Mouse (Mus musculus): Measurements from ENCODE around the gene Gm11237. TPM values are rescaled to one million over a fixed set of nuclear protein-coding genes. Genes with fewer than 3 reads are reported as not detected.
"Not testable (repeated sequence)": the region's sequence is repeated elsewhere in the genome, so short reads cannot be mapped to it uniquely, and the experiment has no call there.

The Gm11237 gene
- not detected in 2 replicates for polyA plus RNA-seq (2014; fragmentation: Nextera tagmentation; extraction: Ambion mirVana)

DNA sequence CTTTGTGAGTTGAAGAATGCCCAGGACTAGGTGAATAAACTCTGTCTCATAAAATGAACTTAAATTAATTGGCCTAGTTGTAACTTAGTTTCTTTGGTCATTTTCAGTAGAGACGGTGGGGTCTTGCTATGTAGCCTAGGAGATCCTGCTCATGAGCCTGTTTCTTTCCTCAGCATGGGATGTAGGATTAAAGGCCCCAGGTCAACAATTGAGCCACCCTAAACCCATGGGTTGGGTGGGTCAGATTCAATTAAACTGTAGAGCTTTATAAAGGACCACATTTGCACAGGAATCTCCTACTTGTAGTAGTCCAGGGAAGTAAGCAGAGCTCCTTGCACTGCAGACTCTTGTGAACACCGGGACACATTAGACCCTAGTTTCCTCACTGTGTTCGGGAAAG is at the start of gene Gm11237:
Gene Gm11237, plus strand, starts transcription at position 301 of the 400 bp plus-strand sequence.
- H3K27ac ChIP-seq (ENCODE audit: low read depth); H3K4me3 ChIP-seq (ENCODE audit: low read depth, low read length); H3K9me3 ChIP-seq (ENCODE audit: control insufficient read depth, low read length); DNase-seq (ENCODE audit: low spot score); ATAC-seq (replicated peaks; ENCODE audit: low FRiP score, low TSS enrichment, low read depth); H3K4me2 ChIP-seq (ENCODE audit: low read length); H3K36me3 ChIP-seq (ENCODE audit: control insufficient read depth, insufficient read depth, low read length); H3K27me3 ChIP-seq (replicated peaks; ENCODE audit: control insufficient read depth, insufficient read depth, low read length); H3K9ac ChIP-seq (ENCODE audit: low read length); H3K4me1 ChIP-seq (replicated peaks; ENCODE audit: control insufficient read depth, insufficient read depth, low read length): not testable (repeated sequence)
- WGBS = no CpG with 5 or more reads among the region's 3 CpGs

DNA sequence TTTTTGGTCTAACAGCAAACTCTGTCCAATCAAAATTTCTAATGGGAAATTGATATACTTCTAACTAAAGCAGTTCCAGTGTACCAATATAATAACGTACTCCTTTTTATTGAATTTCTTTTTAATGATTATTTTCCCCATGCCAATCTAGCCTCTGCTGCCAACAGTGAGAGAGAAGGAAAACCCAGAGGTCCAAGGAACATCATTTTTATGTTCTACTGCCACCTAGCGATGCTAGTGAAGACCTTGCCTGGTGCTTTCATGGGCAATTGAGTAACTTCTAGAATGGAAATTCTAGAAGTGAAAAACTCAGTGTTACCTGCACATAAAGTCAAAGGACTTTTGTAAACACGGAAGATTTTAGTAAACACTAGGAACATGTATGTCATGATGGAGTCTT is 23.5 kb upstream of the Gm11237 start:
- Histone ChIP-seq H3K9ac (ENCODE audit: low read length) (no peak overlapping the region), H3K36me3 (ENCODE audit: control insufficient read depth, insufficient read depth, low read length) (no peaks in the 10 kb centered on the region), H3K9me3 (ENCODE audit: control insufficient read depth, low read length) (no peaks in the 10 kb centered on the region), H3K27me3 (replicated peaks; ENCODE audit: control insufficient read depth, insufficient read depth, low read length) (no peaks in the 10 kb centered on the region), H3K27ac (ENCODE audit: low read depth) (no peak overlapping the region), H3K4me2 (ENCODE audit: low read length) (no peak overlapping the region), H3K4me3 (ENCODE audit: low read depth, low read length) (no peak overlapping the region), H3K4me1 (replicated peaks; ENCODE audit: control insufficient read depth, insufficient read depth, low read length) (no peaks in the 10 kb centered on the region)
- ATAC-seq (replicated peaks; ENCODE audit: low FRiP score, low TSS enrichment, low read depth) (no peak), DNase-seq (ENCODE audit: low spot score) (no peak)
- 7% methylated on average over 3 of the region's 3 CpGs for WGBS

DNA sequence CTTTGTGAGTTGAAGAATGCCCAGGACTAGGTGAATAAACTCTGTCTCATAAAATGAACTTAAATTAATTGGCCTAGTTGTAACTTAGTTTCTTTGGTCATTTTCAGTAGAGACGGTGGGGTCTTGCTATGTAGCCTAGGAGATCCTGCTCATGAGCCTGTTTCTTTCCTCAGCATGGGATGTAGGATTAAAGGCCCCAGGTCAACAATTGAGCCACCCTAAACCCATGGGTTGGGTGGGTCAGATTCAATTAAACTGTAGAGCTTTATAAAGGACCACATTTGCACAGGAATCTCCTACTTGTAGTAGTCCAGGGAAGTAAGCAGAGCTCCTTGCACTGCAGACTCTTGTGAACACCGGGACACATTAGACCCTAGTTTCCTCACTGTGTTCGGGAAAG is 15.2 kb upstream of the Gm11237 start, which contains the start of gene Gm11238:
Gene Gm11238, plus strand, starts transcription at position 301 of the 400 bp plus-strand sequence.
- H3K4me3 ChIP-seq (ENCODE audit: low read depth, low read length); ATAC-seq (replicated peaks; ENCODE audit: low FRiP score, low TSS enrichment, low read depth): not testable (repeated sequence)
- WGBS = no CpG with 5 or more reads among the region's 3 CpGs

DNA sequence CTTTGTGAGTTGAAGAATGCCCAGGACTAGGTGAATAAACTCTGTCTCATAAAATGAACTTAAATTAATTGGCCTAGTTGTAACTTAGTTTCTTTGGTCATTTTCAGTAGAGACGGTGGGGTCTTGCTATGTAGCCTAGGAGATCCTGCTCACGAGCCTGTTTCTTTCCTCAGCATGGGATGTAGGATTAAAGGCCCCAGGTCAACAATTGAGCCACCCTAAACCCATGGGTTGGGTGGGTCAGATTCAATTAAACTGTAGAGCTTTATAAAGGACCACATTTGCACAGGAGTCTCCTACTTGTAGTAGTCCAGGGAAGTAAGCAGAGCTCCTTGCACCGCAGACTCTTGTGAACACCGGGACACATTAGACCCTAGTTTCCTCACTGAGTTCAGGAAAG is 15.0 kb downstream of the Gm11237 start, which contains the start of gene Gm11236:
Gene Gm11236, plus strand, starts transcription at position 301 of the 400 bp plus-strand sequence.
- H3K36me3 ChIP-seq (ENCODE audit: control insufficient read depth, insufficient read depth, low read length); DNase-seq (ENCODE audit: low spot score); H3K9ac ChIP-seq (ENCODE audit: low read length); H3K27me3 ChIP-seq (replicated peaks; ENCODE audit: control insufficient read depth, insufficient read depth, low read length); ATAC-seq (replicated peaks; ENCODE audit: low FRiP score, low TSS enrichment, low read depth); H3K4me3 ChIP-seq (ENCODE audit: low read depth, low read length); H3K4me1 ChIP-seq (replicated peaks; ENCODE audit: control insufficient read depth, insufficient read depth, low read length); H3K9me3 ChIP-seq (ENCODE audit: control insufficient read depth, low read length); H3K4me2 ChIP-seq (ENCODE audit: low read length); H3K27ac ChIP-seq (ENCODE audit: low read depth): not testable (repeated sequence)
- no CpG with 5 or more reads among the region's 4 CpGs for WGBS

More for the DNA sequence above, 15.2 kb upstream of the Gm11237 start, which contains the start of gene Gm11238:
- not testable (repeated sequence) for H3K27ac ChIP-seq (ENCODE audit: low read depth); H3K9ac ChIP-seq (ENCODE audit: low read length); H3K9me3 ChIP-seq (ENCODE audit: control insufficient read depth, low read length); H3K36me3 ChIP-seq (ENCODE audit: control insufficient read depth, insufficient read depth, low read length); H3K4me1 ChIP-seq (replicated peaks; ENCODE audit: control insufficient read depth, insufficient read depth, low read length); H3K27me3 ChIP-seq (replicated peaks; ENCODE audit: control insufficient read depth, insufficient read depth, low read length); H3K4me2 ChIP-seq (ENCODE audit: low read length); DNase-seq (ENCODE audit: low spot score)

DNA sequence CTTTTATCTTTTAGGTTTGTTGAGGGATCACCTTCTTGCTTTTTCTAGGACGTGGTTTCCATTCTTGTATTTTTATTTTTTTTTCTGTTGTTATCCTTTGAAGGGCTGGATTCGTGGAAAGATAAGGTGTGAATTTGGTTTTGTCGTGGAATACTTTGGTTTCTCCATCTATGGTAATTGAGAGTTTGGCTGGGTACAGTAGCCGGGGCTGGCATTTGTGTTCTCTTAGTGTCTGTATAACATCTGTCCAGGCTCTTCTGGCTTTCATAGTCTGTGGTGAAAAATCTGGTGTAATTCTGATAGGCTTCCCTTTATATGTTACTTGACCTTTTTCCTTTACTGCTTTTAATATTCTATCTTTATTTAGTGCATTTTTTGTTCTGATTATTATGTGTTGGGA is 39.1 kb downstream of the Gm11237 start:
- not testable (repeated sequence) for H3K9ac ChIP-seq (ENCODE audit: low read length); H3K27me3 ChIP-seq (replicated peaks; ENCODE audit: control insufficient read depth, insufficient read depth, low read length); H3K4me3 ChIP-seq (ENCODE audit: low read depth, low read length); ATAC-seq (replicated peaks; ENCODE audit: low FRiP score, low TSS enrichment, low read depth); H3K36me3 ChIP-seq (ENCODE audit: control insufficient read depth, insufficient read depth, low read length); H3K4me1 ChIP-seq (replicated peaks; ENCODE audit: control insufficient read depth, insufficient read depth, low read length); DNase-seq (ENCODE audit: low spot score); H3K4me2 ChIP-seq (ENCODE audit: low read length); H3K9me3 ChIP-seq (ENCODE audit: control insufficient read depth, low read length); H3K27ac ChIP-seq (ENCODE audit: low read depth)
- WGBS = 89% methylated on average over 4 of the region's 4 CpGs

DNA sequence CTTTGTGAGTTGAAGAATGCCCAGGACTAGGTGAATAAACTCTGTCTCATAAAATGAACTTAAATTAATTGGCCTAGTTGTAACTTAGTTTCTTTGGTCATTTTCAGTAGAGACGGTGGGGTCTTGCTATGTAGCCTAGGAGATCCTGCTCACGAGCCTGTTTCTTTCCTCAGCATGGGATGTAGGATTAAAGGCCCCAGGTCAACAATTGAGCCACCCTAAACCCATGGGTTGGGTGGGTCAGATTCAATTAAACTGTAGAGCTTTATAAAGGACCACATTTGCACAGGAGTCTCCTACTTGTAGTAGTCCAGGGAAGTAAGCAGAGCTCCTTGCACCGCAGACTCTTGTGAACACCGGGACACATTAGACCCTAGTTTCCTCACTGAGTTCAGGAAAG is 45.3 kb downstream of the Gm11237 start, which contains the start of gene Gm11239:
Gene Gm11239, plus strand, starts transcription at position 301 of the 400 bp plus-strand sequence.
- not testable (repeated sequence) for H3K9ac ChIP-seq (ENCODE audit: low read length); H3K27ac ChIP-seq (ENCODE audit: low read depth); H3K4me1 ChIP-seq (replicated peaks; ENCODE audit: control insufficient read depth, insufficient read depth, low read length); H3K27me3 ChIP-seq (replicated peaks; ENCODE audit: control insufficient read depth, insufficient read depth, low read length); DNase-seq (ENCODE audit: low spot score); H3K9me3 ChIP-seq (ENCODE audit: control insufficient read depth, low read length); H3K4me3 ChIP-seq (ENCODE audit: low read depth, low read length); H3K36me3 ChIP-seq (ENCODE audit: control insufficient read depth, insufficient read depth, low read length); ATAC-seq (replicated peaks; ENCODE audit: low FRiP score, low TSS enrichment, low read depth); H3K4me2 ChIP-seq (ENCODE audit: low read length)
- no CpG with 5 or more reads among the region's 4 CpGs for WGBS

Other genes starting within 250 kb of the Gm11237 start
- not detected in 2 replicates for gene Gm11487, start 217.9 kb upstream of the Gm11237 start, polyA plus RNA-seq (2014; fragmentation: Nextera tagmentation; extraction: Ambion mirVana)
- gene Gm11238, start 15.1 kb upstream of the Gm11237 start, polyA plus RNA-seq (2014; fragmentation: Nextera tagmentation; extraction: Ambion mirVana) = not detected in 2 replicates
- gene Gm11236, start 15.1 kb downstream of the Gm11237 start, polyA plus RNA-seq (2014; fragmentation: Nextera tagmentation; extraction: Ambion mirVana) = not detected in 2 replicates
- gene Gm11239, start 45.4 kb downstream of the Gm11237 start, polyA plus RNA-seq (2014; fragmentation: Nextera tagmentation; extraction: Ambion mirVana) = not detected in 2 replicates
- not detected in 2 replicates for gene Gm428, start 60.5 kb downstream of the Gm11237 start, polyA plus RNA-seq (2014; fragmentation: Nextera tagmentation; extraction: Ambion mirVana)
- gene Rasef, start 168.0 kb downstream of the Gm11237 start, polyA plus RNA-seq (2014; fragmentation: Nextera tagmentation; extraction: Ambion mirVana) = 6.6 and 7.7 TPM in 2 replicates